Mouse (Mus musculus) layer of hippocampus, postnatal 14 days (tissue): Measurements from ENCODE around the gene Rhbdf1. TPM values are rescaled to one million over a fixed set of nuclear protein-coding genes. Genes with fewer than 3 reads are reported as not detected.

Experiments used
- DNase-seq, 2 experiments: peaks; one replicate each; pipeline ENCODE4 v3.0.0; 2021 to 2022; ENCODE audit warnings: low spot score in 2 of 2, mixed read lengths in 1 of 2
- total RNA-seq, 2 experiments: library from RNA; stranded (reverse); gene quantifications; 2 replicates each; pipeline ENCODE4 v1.2.3; 2021

Gene Rhbdf1
- total RNA-seq, 2 experiments from 2014 or later: 23.6 to 29.5 TPM

GRCm38 (mm10) chr11:32241391-32241790 lies 19.3 kb upstream of the Rhbdf1 start:
- no peak for DNase-seq

GRCm38 (mm10) chr11:32238093-32238860 lies 16.2 kb upstream of the Rhbdf1 start:
- DNase-seq: peak in 1 of 2 experiments; percentile 74

- no peak for DNase-seq
Measured at GRCm38 (mm10) chr11:32237411-32237795, 15.3 kb upstream of the Rhbdf1 start.

GRCm38 (mm10) chr11:32236712-32237410 lies 14.8 kb upstream of the Rhbdf1 start:
- DNase-seq: peak in 1 of 2 experiments; percentile 67

GRCm38 (mm10) chr11:32236132-32236531 lies 14.0 kb upstream of the Rhbdf1 start:
- no peak for DNase-seq

GRCm38 (mm10) chr11:32235646-32236045 lies 13.5 kb upstream of the Rhbdf1 start:
- DNase-seq: peak; percentile 74 to 84

GRCm38 (mm10) chr11:32234816-32235485 lies 12.9 kb upstream of the Rhbdf1 start:
- no peak for DNase-seq

- DNase-seq: peak; percentile 58 to 68
Measured at GRCm38 (mm10) chr11:32233895-32234294, 11.8 kb upstream of the Rhbdf1 start.

- no peak for DNase-seq
Measured at GRCm38 (mm10) chr11:32232848-32233247, 10.7 kb upstream of the Rhbdf1 start.

- DNase-seq: no peak
Measured at GRCm38 (mm10) chr11:32231125-32231524, 9.0 kb upstream of the Rhbdf1 start.

GRCm38 (mm10) chr11:32230220-32230619 lies 8.1 kb upstream of the Rhbdf1 start:
- no peak for DNase-seq

GRCm38 (mm10) chr11:32228292-32228845 lies 6.3 kb upstream of the Rhbdf1 start:
- DNase-seq: no peak

GRCm38 (mm10) chr11:32227555-32227954 lies 5.5 kb upstream of the Rhbdf1 start:
- no peak for DNase-seq

- DNase-seq: no peak
Measured at GRCm38 (mm10) chr11:32227041-32227440, 4.9 kb upstream of the Rhbdf1 start.

- peak; percentile 86 for DNase-seq
Measured at GRCm38 (mm10) chr11:32226124-32226871, 4.2 kb upstream of the Rhbdf1 start, which contains the start of gene Mpg. Gene Mpg (plus strand): TSS chr11:32226505.

GRCm38 (mm10) chr11:32225222-32226104 lies 3.4 kb upstream of the Rhbdf1 start:
- no peak for DNase-seq

GRCm38 (mm10) chr11:32224468-32225139 lies 2.5 kb upstream of the Rhbdf1 start:
- DNase-seq: no peak

GRCm38 (mm10) chr11:32223297-32223967 lies 1.3 kb upstream of the Rhbdf1 start:
- no peak for DNase-seq
